Mouse (Mus musculus) kidney, adult 8-10 months (tissue): ENCODE measurements around the gene Neu2.

ENCODE experiments used
- DNase-seq, 2 experiments: peaks; one replicate each; pipeline ENCODE4 v3.0.0; 2022

Neu2 gene

GRCm38 (mm10) chr1:87541614-87542013 lies 31.9 kb downstream of the Neu2 start:
- peak; percentile 29 to 35 for DNase-seq

- DNase-seq: no peak
These were observed 41.3 kb downstream of the Neu2 start for GRCm38 (mm10) chr1:87551008-87551407.

GRCm38 (mm10) chr1:87553586-87553985 lies 43.9 kb downstream of the Neu2 start:
- DNase-seq: no peak

GRCm38 (mm10) chr1:87562967-87563366 lies 53.3 kb downstream of the Neu2 start:
- no peak for DNase-seq

- DNase-seq: no peak
These were observed 56.1 kb downstream of the Neu2 start for GRCm38 (mm10) chr1:87565760-87566159.

- DNase-seq: peak in 1 of 2 experiments; percentile 34
These were observed 58.7 kb downstream of the Neu2 start for GRCm38 (mm10) chr1:87568398-87568797.

GRCm38 (mm10) chr1:87573261-87573660 lies 63.6 kb downstream of the Neu2 start:
- peak in 1 of 2 experiments; percentile 25 for DNase-seq

GRCm38 (mm10) chr1:87573800-87574215 lies 64.1 kb downstream of the Neu2 start, which contains the start of gene Ngef:
Gene Ngef, minus strand, starts transcription at chr1:87573870.
- DNase-seq: peak; percentile 94 to 97

- no peak for DNase-seq
These were observed 64.7 kb downstream of the Neu2 start for GRCm38 (mm10) chr1:87574353-87574752.

- peak; percentile 98 to 99 for DNase-seq
These were observed 65.1 kb downstream of the Neu2 start for GRCm38 (mm10) chr1:87574785-87575184.

GRCm38 (mm10) chr1:87578965-87579364 lies 69.3 kb downstream of the Neu2 start:
- DNase-seq: no peak

GRCm38 (mm10) chr1:87580824-87581223 lies 71.1 kb downstream of the Neu2 start:
- DNase-seq: no peak

- no peak for DNase-seq
These were observed 79.5 kb downstream of the Neu2 start for GRCm38 (mm10) chr1:87589162-87589561.

GRCm38 (mm10) chr1:87589980-87590379 lies 80.3 kb downstream of the Neu2 start:
- no peak for DNase-seq

GRCm38 (mm10) chr1:87594261-87594660 lies 84.6 kb downstream of the Neu2 start:
- no peak for DNase-seq

- DNase-seq: no peak
These were observed 85.0 kb downstream of the Neu2 start for GRCm38 (mm10) chr1:87594671-87595070.

GRCm38 (mm10) chr1:87600533-87600932 lies 90.8 kb downstream of the Neu2 start:
- peak in 1 of 2 experiments; percentile 58 for DNase-seq

- DNase-seq: peak; percentile 53 to 58
These were observed 92.1 kb downstream of the Neu2 start for GRCm38 (mm10) chr1:87601801-87602200.

- no peak for DNase-seq
These were observed 93.7 kb downstream of the Neu2 start for GRCm38 (mm10) chr1:87603389-87603788.

- no peak for DNase-seq
These were observed 95.6 kb downstream of the Neu2 start for GRCm38 (mm10) chr1:87605296-87605695.

- DNase-seq: peak; percentile 37 to 44
These were observed 97.8 kb downstream of the Neu2 start for GRCm38 (mm10) chr1:87607385-87608091.

GRCm38 (mm10) chr1:87608416-87609046 lies 98.8 kb downstream of the Neu2 start:
- peak; percentile 58 to 84 for DNase-seq

GRCm38 (mm10) chr1:87614576-87615295 lies 105.0 kb downstream of the Neu2 start:
- DNase-seq: no peak

- no peak for DNase-seq
These were observed 110.6 kb downstream of the Neu2 start, which contains the start of gene Inpp5d for GRCm38 (mm10) chr1:87620211-87620668. Gene Inpp5d, plus strand, starts transcription at chr1:87620312.
